Mouse (Mus musculus): Measurements from ENCODE around the gene Ccdc142. TPM values are rescaled to one million over a fixed set of nuclear protein-coding genes. Genes with fewer than 3 reads are reported as not detected.
A peak's percentile ranks its signal among the peaks of the same experiment; 100 is the strongest.

Gene Ccdc142
- polyA plus RNA-seq, 1 experiment from 2014 or later: 2.2 TPM

GRCm38 (mm10) chr6:83087205-83087925 is 14.0 kb upstream of the Ccdc142 start:
- Histone ChIP-seq H3K4me2 (ENCODE audit: low read length) (peak overlapping the region; percentile 57), H3K27ac (replicated peaks in 1 of 2; ENCODE audit: control insufficient read depth in 1 of 2, insufficient read depth in 1 of 2, low read depth in 2 of 2, low read length in 2 of 2) (no peak overlapping the region), H3K27me3 (ENCODE audit: control insufficient read depth, insufficient read depth, low read length) (peaks cover 85% of the 10 kb centered on the region), H3K4me1 (ENCODE audit: control insufficient read depth in 2 of 2, insufficient read depth in 2 of 2, low read length in 2 of 2) (peaks cover 5 to 18% of the 10 kb centered on the region in 2 experiments; a peak in 3 of 4 replicates), H3K36me3 (ENCODE audit: control insufficient read depth, insufficient read depth, low read length) (peaks cover 3% of the 10 kb centered on the region; the same call in 1 of the 2 replicates), H3K9ac (ENCODE audit: low read length) (peak overlapping the region; percentile 5; the same call in 1 of the 2 replicates), H3K4me3 (ENCODE audit: control insufficient read depth in 1 of 2, insufficient read depth in 1 of 2, low read depth in 1 of 2, low read length in 2 of 2) (peak overlapping the region; percentile 26 to 28), H3K9me3 (ENCODE audit: control insufficient read depth, low read length) (no peaks in the 10 kb centered on the region)
- WGBS: 2% methylated on average over 47 of the region's 47 CpGs
- ATAC-seq (ENCODE audit: insufficient number of reproducible peaks, insufficient read depth, low FRiP score, low read depth): no peak

- no peaks in the 10 kb centered on the region for H3K36me3 ChIP-seq (ENCODE audit: control insufficient read depth, insufficient read depth, low read length)
- no peak overlapping the region for H3K27ac ChIP-seq (replicated peaks in 1 of 2; ENCODE audit: control insufficient read depth in 1 of 2, insufficient read depth in 1 of 2, low read depth in 2 of 2, low read length in 2 of 2)
- H3K9me3 ChIP-seq (ENCODE audit: control insufficient read depth, low read length): no peaks in the 10 kb centered on the region
- peaks cover 81% of the 10 kb centered on the region for H3K27me3 ChIP-seq (ENCODE audit: control insufficient read depth, insufficient read depth, low read length)
- H3K4me2 ChIP-seq (ENCODE audit: low read length): peak overlapping the region; percentile 57
- no peak for ATAC-seq (ENCODE audit: insufficient number of reproducible peaks, insufficient read depth, low FRiP score, low read depth)
- H3K4me3 ChIP-seq (ENCODE audit: control insufficient read depth in 1 of 2, insufficient read depth in 1 of 2, low read depth in 1 of 2, low read length in 2 of 2): peak overlapping the region; percentile 26 to 28
- peaks cover 7 to 18% of the 10 kb centered on the region in 2 experiments; a peak in 3 of 4 replicates for H3K4me1 ChIP-seq (ENCODE audit: control insufficient read depth in 2 of 2, insufficient read depth in 2 of 2, low read length in 2 of 2)
- H3K9ac ChIP-seq (ENCODE audit: low read length): no peak overlapping the region
- WGBS: 13% methylated on average over 9 of the region's 9 CpGs
Measured at GRCm38 (mm10) chr6:83087926-83088260, 13.5 kb upstream of the Ccdc142 start.

GRCm38 (mm10) chr6:83092416-83093127 is 8.8 kb upstream of the Ccdc142 start:
- peaks cover 2 to 3% of the 10 kb centered on the region in 2 experiments; a peak in 2 of 4 replicates for H3K4me1 ChIP-seq (ENCODE audit: control insufficient read depth in 2 of 2, insufficient read depth in 2 of 2, low read length in 2 of 2)
- 35% methylated on average over 6 of the region's 6 CpGs for WGBS
- no peaks in the 10 kb centered on the region for H3K9me3 ChIP-seq (ENCODE audit: control insufficient read depth, low read length)
- H3K4me2 ChIP-seq (ENCODE audit: low read length): no peak overlapping the region
- no peaks in the 10 kb centered on the region for H3K36me3 ChIP-seq (ENCODE audit: control insufficient read depth, insufficient read depth, low read length)
- H3K9ac ChIP-seq (ENCODE audit: low read length): no peak overlapping the region
- no peak overlapping the region for H3K27ac ChIP-seq (replicated peaks in 1 of 2; ENCODE audit: control insufficient read depth in 1 of 2, insufficient read depth in 1 of 2, low read depth in 2 of 2, low read length in 2 of 2)
- H3K27me3 ChIP-seq (ENCODE audit: control insufficient read depth, insufficient read depth, low read length): peaks cover 38% of the 10 kb centered on the region
- no peak for ATAC-seq (ENCODE audit: insufficient number of reproducible peaks, insufficient read depth, low FRiP score, low read depth)
- H3K4me3 ChIP-seq (ENCODE audit: control insufficient read depth in 1 of 2, insufficient read depth in 1 of 2, low read depth in 1 of 2, low read length in 2 of 2): no peak overlapping the region

GRCm38 (mm10) chr6:83095968-83096367 is 5.4 kb upstream of the Ccdc142 start:
- H3K27ac ChIP-seq (replicated peaks in 1 of 2; ENCODE audit: control insufficient read depth in 1 of 2, insufficient read depth in 1 of 2, low read depth in 2 of 2, low read length in 2 of 2): no peak overlapping the region
- H3K9me3 ChIP-seq (ENCODE audit: control insufficient read depth, low read length): no peaks in the 10 kb centered on the region
- H3K4me2 ChIP-seq (ENCODE audit: low read length): no peak overlapping the region
- ATAC-seq (ENCODE audit: insufficient number of reproducible peaks, insufficient read depth, low FRiP score, low read depth): no peak
- no peak overlapping the region for H3K4me3 ChIP-seq (ENCODE audit: control insufficient read depth in 1 of 2, insufficient read depth in 1 of 2, low read depth in 1 of 2, low read length in 2 of 2)
- H3K27me3 ChIP-seq (ENCODE audit: control insufficient read depth, insufficient read depth, low read length): peaks cover 5% of the 10 kb centered on the region; the same call in 1 of the 2 replicates
- no peak overlapping the region for H3K9ac ChIP-seq (ENCODE audit: low read length)
- whole genome bisulfite sequencing: 41% methylated on average over 6 of the region's 6 CpGs
- H3K4me1 ChIP-seq (ENCODE audit: control insufficient read depth in 2 of 2, insufficient read depth in 2 of 2, low read length in 2 of 2): 0 out of 4 replicates have a peak, but pooled peaks cover 0 to 2% of the 10 kb centered on the region in 2 experiments
- no peaks in the 10 kb centered on the region for H3K36me3 ChIP-seq (ENCODE audit: control insufficient read depth, insufficient read depth, low read length)

GRCm38 (mm10) chr6:83098411-83098810 is 3.0 kb upstream of the Ccdc142 start:
- Histone ChIP-seq H3K4me3 (ENCODE audit: control insufficient read depth in 1 of 2, insufficient read depth in 1 of 2, low read depth in 1 of 2, low read length in 2 of 2) (no peak overlapping the region), H3K4me2 (ENCODE audit: low read length) (no peak overlapping the region), H3K4me1 (ENCODE audit: control insufficient read depth in 2 of 2, insufficient read depth in 2 of 2, low read length in 2 of 2) (peaks cover 10 to 12% of the 10 kb centered on the region in 2 experiments; a peak in 3 of 4 replicates), H3K27me3 (ENCODE audit: control insufficient read depth, insufficient read depth, low read length) (no peaks in the 10 kb centered on the region; the same call in 1 of the 2 replicates), H3K27ac (replicated peaks in 1 of 2; ENCODE audit: control insufficient read depth in 1 of 2, insufficient read depth in 1 of 2, low read depth in 2 of 2, low read length in 2 of 2) (no peak overlapping the region), H3K36me3 (ENCODE audit: control insufficient read depth, insufficient read depth, low read length) (peaks cover under 1% of the 10 kb centered on the region; the same call in 1 of the 2 replicates), H3K9me3 (ENCODE audit: control insufficient read depth, low read length) (no peaks in the 10 kb centered on the region), H3K9ac (ENCODE audit: low read length) (no peak overlapping the region)
- no peak for ATAC-seq (ENCODE audit: insufficient number of reproducible peaks, insufficient read depth, low FRiP score, low read depth)
- WGBS: 55% methylated on average over 2 of the region's 2 CpGs

GRCm38 (mm10) chr6:83101688-83102556 is 521 bp downstream of the Ccdc142 start:
- peak overlapping the region; percentile 62 to 67 for H3K4me3 ChIP-seq (ENCODE audit: control insufficient read depth in 1 of 2, insufficient read depth in 1 of 2, low read depth in 1 of 2, low read length in 2 of 2)
- peaks cover 8% of the 10 kb centered on the region for H3K36me3 ChIP-seq (ENCODE audit: control insufficient read depth, insufficient read depth, low read length)
- peaks cover 10 to 13% of the 10 kb centered on the region in 2 experiments; a peak in 3 of 4 replicates for H3K4me1 ChIP-seq (ENCODE audit: control insufficient read depth in 2 of 2, insufficient read depth in 2 of 2, low read length in 2 of 2)
- peak; percentile 75 for ATAC-seq (ENCODE audit: insufficient number of reproducible peaks, insufficient read depth, low FRiP score, low read depth)
- H3K9me3 ChIP-seq (ENCODE audit: control insufficient read depth, low read length): no peaks in the 10 kb centered on the region
- peak overlapping the region; percentile 88 for H3K9ac ChIP-seq (ENCODE audit: low read length)
- H3K27me3 ChIP-seq (ENCODE audit: control insufficient read depth, insufficient read depth, low read length): no peaks in the 10 kb centered on the region
- peak overlapping the region; percentile 100 for H3K4me2 ChIP-seq (ENCODE audit: low read length)
- peak overlapping the region; percentile 6 to 80; a peak in 3 of 4 replicates for H3K27ac ChIP-seq (replicated peaks in 1 of 2; ENCODE audit: control insufficient read depth in 1 of 2, insufficient read depth in 1 of 2, low read depth in 2 of 2, low read length in 2 of 2)
- under 1% methylated on average over 74 of the region's 74 CpGs for WGBS

- H3K4me3 ChIP-seq (ENCODE audit: control insufficient read depth in 1 of 2, insufficient read depth in 1 of 2, low read depth in 1 of 2, low read length in 2 of 2): no peak overlapping the region
- H3K4me1 ChIP-seq (ENCODE audit: control insufficient read depth in 2 of 2, insufficient read depth in 2 of 2, low read length in 2 of 2): peaks cover 16 to 20% of the 10 kb centered on the region in 2 experiments
- H3K9me3 ChIP-seq (ENCODE audit: control insufficient read depth, low read length): no peaks in the 10 kb centered on the region
- H3K27me3 ChIP-seq (ENCODE audit: control insufficient read depth, insufficient read depth, low read length): no peaks in the 10 kb centered on the region
- H3K36me3 ChIP-seq (ENCODE audit: control insufficient read depth, insufficient read depth, low read length): peaks cover 12% of the 10 kb centered on the region
- 49% methylated on average over 11 of the region's 11 CpGs for WGBS
- H3K9ac ChIP-seq (ENCODE audit: low read length): peak overlapping the region; percentile 88
- peak overlapping the region; percentile 100 for H3K4me2 ChIP-seq (ENCODE audit: low read length)
- H3K27ac ChIP-seq (replicated peaks in 1 of 2; ENCODE audit: control insufficient read depth in 1 of 2, insufficient read depth in 1 of 2, low read depth in 2 of 2, low read length in 2 of 2): no peak overlapping the region
- no peak for ATAC-seq (ENCODE audit: insufficient number of reproducible peaks, insufficient read depth, low FRiP score, low read depth)
Measured at GRCm38 (mm10) chr6:83103130-83103650, 1.8 kb downstream of the Ccdc142 start.

All from heart, embryonic 14.5 days (tissue).